Mouse (Mus musculus) erythroblast, embryonic 14.5 days (primary cell): ENCODE data around the gene Hdx.

ENCODE experiments used
- GATA1 ChIP-seq: IDR thresholded peaks from 2 replicates; pipeline ENCODE4 v1.6.1; 2012; ENCODE audit warnings: low read length, inconsistent platforms, mixed read lengths
- TAL1 ChIP-seq: IDR thresholded peaks from 3 replicates; pipeline ENCODE4 v1.6.1; 2012; ENCODE audit warnings: low read length, inconsistent platforms, mixed read lengths

DNA sequence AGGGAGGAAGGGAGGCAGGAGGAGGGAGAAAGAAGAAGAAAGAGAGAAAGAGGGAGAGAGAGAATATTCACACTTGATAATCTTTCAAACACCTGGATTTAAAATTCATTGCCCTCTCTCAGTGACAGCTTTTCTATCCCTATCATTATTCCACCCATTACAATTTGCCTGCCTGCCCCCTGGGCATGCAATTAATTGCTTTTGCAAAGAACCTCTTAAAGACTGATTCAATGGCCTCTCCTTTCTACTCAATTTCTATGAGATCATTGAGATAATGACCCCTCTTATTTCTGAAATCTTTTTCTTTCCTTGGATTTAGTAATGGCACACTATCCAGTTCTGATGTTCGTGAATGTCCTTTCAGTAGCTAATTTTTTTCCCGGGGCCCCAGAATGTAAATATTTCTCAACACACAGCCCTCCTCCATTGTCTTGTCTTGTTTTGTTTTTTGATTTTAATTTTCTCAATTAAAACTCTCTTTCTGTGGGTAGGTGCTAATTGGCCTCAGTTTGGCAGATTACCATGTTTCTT is 99.2 kb downstream of the Hdx start:
- TF ChIP-seq TAL1 (no peak), GATA1 (no peak)
